Mouse (Mus musculus): ENCODE data around the gene Babam2. TPM values are rescaled to one million over a fixed set of nuclear protein-coding genes. Genes with fewer than 3 reads are reported as not detected.

The Babam2 gene
- total and polyA plus RNA-seq, 2 experiments from 2014 or later, result 39.1 to 51.3 TPM

- DNase-seq (ENCODE audit: low spot score) (no peak), ATAC-seq (ENCODE audit: insufficient read depth, low read depth) (no peak)
- WGBS, result 83% methylated on average over 2 of the region's 2 CpGs
- no peaks in the 10 kb centered on the region for H3K27me3 ChIP-seq (ENCODE audit: control insufficient read depth, insufficient read depth, low read length)
- H3K9me3 ChIP-seq (replicated peaks; ENCODE audit: control insufficient read depth, low read length), result no peaks in the 10 kb centered on the region
- TF ChIP-seq EP300 (IDR thresholded peaks at IDR 0.05; ENCODE audit: low read depth) (no peak), CTCF (IDR thresholded peaks at IDR 0.05; ENCODE audit: low read depth) (no peak)
- peaks cover 9% of the 10 kb centered on the region for H3K4me1 ChIP-seq (ENCODE audit: control insufficient read depth, insufficient read depth)
- H3K36me3 ChIP-seq (replicated peaks; ENCODE audit: control insufficient read depth, insufficient read depth, low read length), result 0 out of 2 replicates have a peak, but pooled peaks cover 3% of the 10 kb centered on the region
- no peak overlapping the region for H3K9ac ChIP-seq (replicated peaks; ENCODE audit: low read depth, low read length)
- no peak overlapping the region for H3K4me3 ChIP-seq (ENCODE audit: low read depth, low read length)
- no peak overlapping the region for H3K4me2 ChIP-seq (ENCODE audit: low read depth, low read length)
- H3K27ac ChIP-seq (ENCODE audit: low read depth), result no peak overlapping the region
Observed at GRCm38 (mm10) chr5:32085971-32086370, 388.5 kb downstream of the Babam2 start.

GRCm38 (mm10) chr5:32086526-32087090, 389.1 kb downstream of the Babam2 start:
- WGBS, result 86% methylated on average over 6 of the region's 6 CpGs
- H3K4me3 ChIP-seq (ENCODE audit: low read depth, low read length), result no peak overlapping the region
- no peaks in the 10 kb centered on the region for H3K9me3 ChIP-seq (replicated peaks; ENCODE audit: control insufficient read depth, low read length)
- 0 out of 2 replicates have a peak, but pooled peaks cover 3% of the 10 kb centered on the region for H3K36me3 ChIP-seq (replicated peaks; ENCODE audit: control insufficient read depth, insufficient read depth, low read length)
- no peak overlapping the region for H3K4me2 ChIP-seq (ENCODE audit: low read depth, low read length)
- H3K9ac ChIP-seq (replicated peaks; ENCODE audit: low read depth, low read length), result no peak overlapping the region
- DNase-seq (ENCODE audit: low spot score), result no peak
- H3K27me3 ChIP-seq (ENCODE audit: control insufficient read depth, insufficient read depth, low read length), result no peaks in the 10 kb centered on the region
- no peak overlapping the region for H3K27ac ChIP-seq (ENCODE audit: low read depth)
- TF ChIP-seq EP300 (IDR thresholded peaks at IDR 0.05; ENCODE audit: low read depth) (no peak), CTCF (IDR thresholded peaks at IDR 0.05; ENCODE audit: low read depth) (no peak)
- H3K4me1 ChIP-seq (ENCODE audit: control insufficient read depth, insufficient read depth), result peaks cover 3% of the 10 kb centered on the region; the same call in 1 of the 2 replicates
- no peak for ATAC-seq (ENCODE audit: insufficient read depth, low read depth)

- H3K4me1 ChIP-seq (ENCODE audit: control insufficient read depth, insufficient read depth), result peaks cover 3% of the 10 kb centered on the region; the same call in 1 of the 2 replicates
- WGBS, result 25% methylated on average over 5 of the region's 5 CpGs
Observed at GRCm38 (mm10) chr5:32089481-32089880, 392.0 kb downstream of the Babam2 start.

GRCm38 (mm10) chr5:32092281-32092680, 394.8 kb downstream of the Babam2 start:
- Histone ChIP-seq H3K4me1 (ENCODE audit: control insufficient read depth, insufficient read depth) (peaks cover 3% of the 10 kb centered on the region; the same call in 1 of the 2 replicates), H3K9me3 (replicated peaks; ENCODE audit: control insufficient read depth, low read length) (no peaks in the 10 kb centered on the region), H3K9ac (replicated peaks; ENCODE audit: low read depth, low read length) (no peak overlapping the region), H3K36me3 (replicated peaks; ENCODE audit: control insufficient read depth, insufficient read depth, low read length) (no peaks in the 10 kb centered on the region), H3K27me3 (ENCODE audit: control insufficient read depth, insufficient read depth, low read length) (no peaks in the 10 kb centered on the region), H3K4me3 (ENCODE audit: low read depth, low read length) (no peak overlapping the region), H3K4me2 (ENCODE audit: low read depth, low read length) (no peak overlapping the region), H3K27ac (ENCODE audit: low read depth) (no peak overlapping the region)
- no peak for DNase-seq (ENCODE audit: low spot score)
- no peak; the same call in 1 of the 2 replicates for ATAC-seq (ENCODE audit: insufficient read depth, low read depth)
- TF ChIP-seq CTCF (IDR thresholded peaks at IDR 0.05; ENCODE audit: low read depth) (no peak), EP300 (IDR thresholded peaks at IDR 0.05; ENCODE audit: low read depth) (no peak)

More at GRCm38 (mm10) chr5:32089481-32089880, 392.0 kb downstream of the Babam2 start:
- no peak for TF ChIP-seq CTCF (IDR thresholded peaks at IDR 0.05; ENCODE audit: low read depth)
- no peak for TF ChIP-seq EP300 (IDR thresholded peaks at IDR 0.05; ENCODE audit: low read depth)
- H3K27ac ChIP-seq (ENCODE audit: low read depth), result no peak overlapping the region
- H3K9ac ChIP-seq (replicated peaks; ENCODE audit: low read depth, low read length), result no peak overlapping the region
- 0 out of 2 replicates have a peak, but pooled peaks cover 3% of the 10 kb centered on the region for H3K36me3 ChIP-seq (replicated peaks; ENCODE audit: control insufficient read depth, insufficient read depth, low read length)
- no peak overlapping the region for H3K4me2 ChIP-seq (ENCODE audit: low read depth, low read length)
- H3K9me3 ChIP-seq (replicated peaks; ENCODE audit: control insufficient read depth, low read length), result no peaks in the 10 kb centered on the region
- DNase-seq (ENCODE audit: low spot score) (no peak), ATAC-seq (ENCODE audit: insufficient read depth, low read depth) (no peak)
- H3K27me3 ChIP-seq (ENCODE audit: control insufficient read depth, insufficient read depth, low read length), result no peaks in the 10 kb centered on the region
- no peak overlapping the region for H3K4me3 ChIP-seq (ENCODE audit: low read depth, low read length)

- H3K27ac ChIP-seq (ENCODE audit: low read depth), result no peak overlapping the region
- ATAC-seq (ENCODE audit: insufficient read depth, low read depth) (no peak), DNase-seq (ENCODE audit: low spot score) (no peak)
- H3K27me3 ChIP-seq (ENCODE audit: control insufficient read depth, insufficient read depth, low read length), result no peaks in the 10 kb centered on the region
- WGBS, result 62% methylated on average over 3 of the region's 3 CpGs
- no peak overlapping the region for H3K9ac ChIP-seq (replicated peaks; ENCODE audit: low read depth, low read length)
- H3K9me3 ChIP-seq (replicated peaks; ENCODE audit: control insufficient read depth, low read length), result no peaks in the 10 kb centered on the region
- no peaks in the 10 kb centered on the region for H3K36me3 ChIP-seq (replicated peaks; ENCODE audit: control insufficient read depth, insufficient read depth, low read length)
- TF ChIP-seq CTCF (IDR thresholded peaks at IDR 0.05; ENCODE audit: low read depth) (no peak), EP300 (IDR thresholded peaks at IDR 0.05; ENCODE audit: low read depth) (no peak)
- H3K4me3 ChIP-seq (ENCODE audit: low read depth, low read length), result no peak overlapping the region
- H3K4me2 ChIP-seq (ENCODE audit: low read depth, low read length), result no peak overlapping the region
- 0 out of 2 replicates have a peak, but pooled peaks cover 7% of the 10 kb centered on the region for H3K4me1 ChIP-seq (ENCODE audit: control insufficient read depth, insufficient read depth)
Observed at GRCm38 (mm10) chr5:32098691-32099090, 401.2 kb downstream of the Babam2 start.
